Mouse (Mus musculus) cerebellum, adult (tissue): ENCODE results near the gene Sh2d2a.
A peak's percentile ranks its signal among the peaks of the same experiment; 100 is the strongest.
"Not testable (repeated sequence)": the region's sequence is repeated elsewhere in the genome, so short reads cannot be mapped to it uniquely, and the experiment has no call there.

Experiments used
- ATAC-seq: cut with Nextera tagmentation; 2 replicates; pipeline ENCODE4 v1.9.2; 2017; ENCODE audit warnings: mild to moderate bottlenecking, moderate library complexity, mixed read lengths; ENCODE audit not compliant: insufficient number of reproducible peaks, low FRiP score, low TSS enrichment

Gene Sh2d2a

DNA sequence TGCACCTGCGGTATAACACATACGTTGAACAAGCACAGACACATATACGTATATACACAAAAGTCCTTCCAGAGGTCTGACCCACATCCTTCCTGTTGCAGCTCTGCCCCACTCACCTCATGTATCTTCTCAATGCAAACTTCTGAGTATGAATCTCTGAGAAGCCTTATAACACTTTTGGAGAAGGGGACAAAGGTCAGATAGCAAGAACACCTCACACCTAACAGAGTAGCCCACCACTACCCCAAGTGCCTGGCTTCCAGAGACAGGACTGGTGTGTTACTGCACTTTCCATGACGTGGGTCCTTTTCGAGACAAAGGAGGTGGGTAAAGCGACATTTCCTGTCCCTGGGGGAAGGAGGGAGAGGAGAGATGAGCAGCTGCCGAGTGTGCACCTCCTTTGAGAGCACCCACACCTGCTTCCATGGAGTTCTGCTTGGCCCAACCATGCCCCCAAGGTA is at the start of gene Sh2d2a:
Gene Sh2d2a (plus strand): TSS at position 106 of the 461 bp plus-strand sequence.
- no peak for ATAC-seq

GRCm38 (mm10) chr3:87801681-87802080 is 44.9 kb upstream of the Sh2d2a start:
- ATAC-seq: peak; percentile 47; the same call in 1 of the 2 replicates

- no peak for ATAC-seq
Measured at GRCm38 (mm10) chr3:87804038-87804677, 42.4 kb upstream of the Sh2d2a start.

- ATAC-seq: no peak
Measured at GRCm38 (mm10) chr3:87809322-87809962, 37.1 kb upstream of the Sh2d2a start.

DNA sequence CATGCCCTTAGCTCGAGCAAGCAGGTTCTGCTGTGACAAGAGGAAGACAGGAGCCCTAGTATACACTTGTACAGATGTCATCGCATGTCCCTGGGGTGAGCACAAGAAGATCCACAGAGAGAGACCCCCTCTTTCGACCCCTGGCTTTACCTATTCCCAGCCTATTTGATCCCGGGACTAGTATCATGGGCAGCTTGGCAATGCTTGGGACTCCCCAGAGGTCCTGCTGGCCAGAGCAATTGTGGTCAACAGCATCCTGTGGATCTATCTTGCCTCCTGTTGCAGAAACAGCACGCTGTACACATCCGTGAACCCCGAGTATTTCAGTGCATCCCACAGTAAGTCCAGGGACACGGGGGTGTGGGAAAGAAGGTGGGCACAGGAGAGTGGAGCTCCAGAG is 35.3 kb upstream of the Sh2d2a start:
- no peak for ATAC-seq

DNA sequence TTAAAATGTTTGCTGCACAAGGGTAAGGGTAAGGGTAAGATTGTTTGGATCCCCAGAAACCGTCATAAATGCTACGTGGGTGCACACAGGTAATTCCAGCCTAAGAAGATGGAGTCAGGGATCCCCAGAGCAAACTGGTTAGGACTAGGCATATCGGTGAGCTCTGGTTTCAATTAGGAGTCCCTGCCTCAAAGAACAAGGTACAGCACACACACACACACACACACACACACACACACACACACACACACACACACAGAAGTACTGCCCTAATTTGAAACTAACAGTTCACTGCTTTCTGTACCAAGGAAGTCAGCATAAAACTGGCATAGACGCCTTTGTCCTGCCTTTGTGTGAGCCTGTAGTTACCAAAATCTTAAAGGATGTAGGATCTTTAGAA is 34.1 kb upstream of the Sh2d2a start:
- ATAC-seq: no peak

GRCm38 (mm10) chr3:87812873-87813272 is 33.7 kb upstream of the Sh2d2a start:
- no peak for ATAC-seq

DNA sequence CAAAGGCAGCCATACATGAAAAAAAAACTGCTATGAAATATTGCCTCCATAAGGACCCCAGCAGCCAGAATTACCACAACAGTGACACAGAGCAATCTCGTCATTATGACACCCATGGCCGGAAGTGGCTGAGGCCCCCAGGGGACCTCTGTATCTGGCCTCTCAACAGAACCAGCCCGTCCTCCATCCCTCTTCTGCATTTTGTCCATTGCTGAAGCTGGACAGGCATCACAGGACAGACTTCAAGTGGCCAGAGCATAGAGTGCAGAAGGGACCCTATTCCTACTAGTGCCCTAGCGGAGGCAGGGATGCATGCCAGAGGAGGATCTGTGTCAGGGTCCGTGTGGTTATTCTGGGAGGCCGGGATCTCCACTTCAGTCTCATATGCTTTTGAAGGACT is 30.4 kb upstream of the Sh2d2a start:
- ATAC-seq: 0 out of 2 replicates have a peak, but pooled peaks have one; percentile 5

- peak; percentile 73 for ATAC-seq
Measured at GRCm38 (mm10) chr3:87816646-87817093, 29.9 kb upstream of the Sh2d2a start.

DNA sequence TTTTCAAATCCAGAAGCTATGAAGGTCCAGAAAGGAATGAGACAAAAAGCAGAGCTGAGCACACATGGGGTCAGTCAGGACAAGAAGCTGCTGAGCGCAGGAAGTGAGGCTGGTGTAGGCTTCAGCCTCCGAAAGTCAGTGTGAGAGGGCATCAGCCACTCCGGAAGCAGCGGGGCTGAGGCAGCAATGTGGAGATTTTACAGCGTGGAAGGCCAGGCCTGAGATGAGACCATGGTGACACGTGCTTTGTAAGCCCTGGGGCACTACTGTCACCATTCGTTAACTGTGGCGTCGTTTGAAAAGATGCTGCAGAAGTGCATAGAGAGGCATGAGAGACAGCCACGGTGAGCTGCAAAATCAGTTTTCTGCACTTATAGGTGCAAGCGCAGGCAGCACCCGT is 28.3 kb upstream of the Sh2d2a start:
- no peak for ATAC-seq

GRCm38 (mm10) chr3:87824206-87824605 is 22.3 kb upstream of the Sh2d2a start, which contains the start of gene Pear1:
Pear1 (minus strand) TSS chr3:87824306.
- ATAC-seq: not testable (repeated sequence)

- no peak for ATAC-seq
Measured at GRCm38 (mm10) chr3:87828435-87828834, 18.1 kb upstream of the Sh2d2a start.

GRCm38 (mm10) chr3:87829025-87829424 is 17.5 kb upstream of the Sh2d2a start:
- ATAC-seq: no peak

DNA sequence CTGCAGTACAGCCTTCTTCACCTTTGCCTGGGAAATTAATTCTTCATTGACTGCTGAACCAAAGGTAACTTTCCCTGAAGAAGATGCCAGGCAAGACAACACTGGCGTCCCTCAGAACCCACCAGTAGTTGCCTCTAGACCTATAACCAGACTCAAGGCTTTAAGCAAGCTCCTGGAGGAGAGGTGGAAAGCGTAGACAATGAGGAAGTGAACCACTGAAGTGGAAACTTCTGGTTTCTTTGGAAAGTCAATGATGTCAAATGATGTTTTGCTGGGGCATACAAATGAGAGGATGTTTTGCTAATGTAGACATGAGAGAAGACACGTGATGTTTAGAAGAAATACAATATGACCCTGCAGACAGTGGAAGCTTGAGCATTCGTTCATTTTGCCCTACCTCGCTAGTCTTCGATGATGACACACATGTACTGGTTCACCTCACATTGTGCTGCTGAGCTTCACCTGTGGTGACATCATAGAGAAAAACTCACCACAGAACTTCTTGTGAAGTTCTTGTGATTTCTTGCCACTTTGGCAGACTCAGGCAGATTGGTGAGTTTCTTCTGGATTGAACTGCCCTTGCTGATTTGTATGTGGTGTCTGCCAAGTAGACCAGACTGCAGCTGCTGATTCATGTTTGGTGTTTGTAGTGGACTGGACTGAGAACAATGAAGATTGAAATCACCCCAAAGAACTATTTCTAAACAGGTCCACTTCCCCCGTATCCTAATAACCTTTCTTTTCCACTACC is 14.3 kb upstream of the Sh2d2a start:
- ATAC-seq: no peak

DNA sequence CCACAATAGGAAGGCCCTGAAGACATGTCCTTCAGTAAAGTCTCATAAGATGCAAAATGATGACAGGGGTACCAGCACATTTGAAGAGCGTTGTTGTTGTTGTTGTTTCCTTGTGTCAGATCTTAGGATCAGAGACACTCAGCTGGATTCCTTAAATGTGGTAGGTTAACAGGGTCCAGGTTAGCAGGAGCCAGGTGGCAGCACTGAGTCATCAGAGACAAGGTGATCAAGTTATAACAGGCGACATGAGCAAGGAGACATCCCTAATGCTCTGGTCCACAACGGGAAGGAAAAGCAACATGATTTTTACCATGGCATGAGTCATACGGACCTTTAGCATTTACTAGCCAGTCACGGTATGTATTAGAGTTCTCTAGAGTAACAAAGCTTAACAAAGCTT is 13.1 kb upstream of the Sh2d2a start:
- ATAC-seq: no peak

DNA sequence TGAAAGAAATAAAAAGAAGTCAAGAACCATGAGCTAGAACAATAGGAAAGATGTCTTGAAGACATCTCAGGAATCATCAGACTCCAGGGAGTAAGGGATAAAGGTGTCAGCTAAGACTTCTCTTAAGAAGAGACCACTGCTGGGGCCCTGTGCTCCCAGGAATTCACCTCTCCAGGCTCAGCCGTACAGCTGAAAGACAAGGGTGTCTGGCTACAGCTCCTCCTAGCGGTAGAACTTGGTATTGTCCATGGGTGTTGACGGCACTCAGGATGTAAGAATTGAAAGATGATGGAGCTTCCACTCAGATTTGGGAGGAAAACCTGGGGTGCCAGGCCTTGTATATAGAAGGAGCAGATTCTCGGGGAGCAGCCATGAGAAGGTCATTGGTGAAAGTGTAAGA is 7.9 kb upstream of the Sh2d2a start:
- peak; percentile 61; the same call in 1 of the 2 replicates for ATAC-seq

DNA sequence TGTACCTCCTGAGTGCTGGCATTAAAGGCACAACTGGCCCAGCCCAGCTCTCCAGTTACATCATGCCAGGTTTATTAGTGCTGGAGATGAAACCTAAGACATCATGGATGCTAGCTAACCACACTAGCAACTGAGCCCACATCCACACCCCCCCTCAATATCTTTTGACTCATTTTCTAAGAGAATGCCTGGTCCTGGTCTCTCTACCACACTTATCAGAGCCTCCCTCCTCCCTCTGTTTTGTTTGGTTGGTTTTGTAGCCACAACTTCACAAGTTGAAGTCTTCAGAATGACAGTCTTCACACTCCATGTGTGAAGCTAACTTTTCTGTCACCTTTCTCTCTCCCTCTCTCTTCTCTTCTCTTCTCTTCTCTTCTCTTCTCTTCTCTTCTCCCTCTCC is 5.7 kb upstream of the Sh2d2a start:
- no peak for ATAC-seq

- ATAC-seq: no peak
Measured at GRCm38 (mm10) chr3:87844981-87845380, 1.6 kb upstream of the Sh2d2a start.

GRCm38 (mm10) chr3:87846186-87846585 is 369 bp upstream of the Sh2d2a start:
- no peak for ATAC-seq

- no peak for ATAC-seq
Measured at GRCm38 (mm10) chr3:87847680-87848079, 1.1 kb downstream of the Sh2d2a start.

DNA sequence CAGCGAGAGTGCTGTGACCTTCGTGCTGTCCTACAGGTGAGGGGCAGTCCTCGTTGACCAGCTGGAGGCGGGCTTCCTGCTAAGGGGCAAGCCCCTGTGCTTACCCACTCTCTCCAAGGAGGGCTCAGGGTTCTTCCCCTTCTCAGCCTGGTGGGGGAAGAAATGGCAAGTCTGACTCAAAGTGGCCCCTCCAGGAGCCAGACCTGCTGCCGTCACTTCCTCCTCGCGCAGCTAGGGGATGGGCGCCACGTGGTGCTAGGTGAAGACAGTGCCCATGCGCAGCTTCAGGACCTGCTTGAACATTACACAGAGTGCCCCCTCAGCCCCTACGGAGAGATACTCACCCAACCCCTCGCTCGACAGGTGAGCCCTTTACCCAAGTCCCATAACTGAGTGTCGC is 2.6 kb downstream of the Sh2d2a start:
- ATAC-seq: no peak
